Mouse (Mus musculus) embryonic facial prominence, embryonic 11.5 days (tissue): ENCODE data around the gene Saa3. TPM values are rescaled to one million over a fixed set of nuclear protein-coding genes. Genes with fewer than 3 reads are reported as not detected.

Experiments
- ATAC-seq: fragments of 200-750 bp; cut with Nextera tagmentation; replicated peaks from 2 replicates; pipeline ENCODE4 v1.8.0; 2017; ENCODE audit warnings: low read depth; ENCODE audit not compliant: insufficient number of reproducible peaks, low FRiP score, low TSS enrichment
- DNase-seq: peaks from one replicate; pipeline ENCODE4 v3.0.0-alpha.2; 2015; ENCODE audit warnings: low spot score
- H3K27ac ChIP-seq: fragments of 300-500 bp; sonication (generic); replicated peaks from 2 replicates; pipeline ENCODE4 v1.5.1; 2014; ENCODE audit warnings: mild to moderate bottlenecking, low read depth, low read length, control low read depth
- H3K27me3 ChIP-seq: fragments of 300-500 bp; sonication (generic); 2 replicates; pipeline ENCODE4 v1.6.1; 2014; ENCODE audit warnings: mild to moderate bottlenecking, low read length, moderate library complexity, mixed read lengths; ENCODE audit not compliant: control insufficient read depth, insufficient read depth
- H3K36me3 ChIP-seq: fragments of 300-500 bp; sonication (generic); replicated peaks from 2 replicates; pipeline ENCODE4 v1.6.1; 2014; ENCODE audit warnings: low read depth, mild to moderate bottlenecking, low read length, moderate library complexity, mixed read lengths; ENCODE audit not compliant: control insufficient read depth, insufficient read depth
- H3K4me1 ChIP-seq: fragments of 300-500 bp; sonication (generic); 2 replicates; pipeline ENCODE4 v1.6.1; 2014; ENCODE audit warnings: low read length, mixed read lengths; ENCODE audit not compliant: control insufficient read depth, insufficient read depth
- H3K4me2 ChIP-seq: fragments of 300-500 bp; sonication (generic); 2 replicates; pipeline ENCODE4 v1.6.1; 2014; ENCODE audit warnings: low read depth, mild to moderate bottlenecking, control low read depth, low read length, moderate library complexity
- H3K4me3 ChIP-seq: fragments of 300-500 bp; sonication (generic); 2 replicates; pipeline ENCODE4 v1.5.1; 2014; ENCODE audit warnings: low read depth, low read length, control low read depth
- H3K9ac ChIP-seq: fragments of 300-500 bp; sonication (generic); replicated peaks from 2 replicates; pipeline ENCODE4 v1.6.1; 2014; ENCODE audit warnings: mild to moderate bottlenecking, control low read depth, low read length
- H3K9me3 ChIP-seq: fragments of 300-500 bp; sonication (generic); replicated peaks from 2 replicates; pipeline ENCODE4 v1.6.1; 2016; ENCODE audit warnings: mild to moderate bottlenecking, low read length, inconsistent platforms, mixed read lengths; ENCODE audit not compliant: control insufficient read depth
- WGBS: fragments of 180-500 bp; shearing (Covaris S2); extraction: QIAGEN DNeasy Blood & Tissue Kit; methylation state at CpG from one replicate; pipeline ENCODE4 v1.1.7; 2014; 5-methylcytosine and 5-hydroxymethylcytosine counted together
- polyA plus RNA-seq: library from polyadenylated mRNA; unstranded; fragments of >200 nt; fragmentation: Nextera tagmentation; extraction: Ambion mirVana; gene quantifications from 2 replicates; pipeline ENCODE4 v1.2.1, GENCODE M21; 2014

Saa3 gene
- polyA plus RNA-seq, 1 experiment from 2014 or later, result not detected

DNA sequence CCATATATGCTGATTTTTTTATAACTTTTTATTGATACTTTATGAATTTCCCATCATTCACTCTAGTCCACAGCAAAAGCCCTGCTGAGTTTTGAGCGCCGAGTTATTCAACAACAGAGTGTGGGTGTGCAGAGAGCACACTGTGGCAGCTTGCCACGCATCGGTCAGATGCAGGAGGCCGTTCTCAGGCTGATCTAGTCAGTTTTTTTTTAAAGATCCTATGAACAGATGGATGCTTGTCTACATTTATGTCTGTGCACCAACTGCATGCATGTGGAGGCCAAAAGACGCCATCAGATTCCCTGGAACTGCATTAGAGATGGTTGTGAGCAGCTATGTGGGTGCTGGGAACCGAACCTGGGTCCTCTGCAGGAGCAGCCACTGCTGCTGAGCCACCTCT lies 40.4 kb downstream of the Saa3 start:
- DNase-seq (no peak), ATAC-seq (no peak)
- WGBS, result 91% methylated on average over 7 of the region's 7 CpGs
- H3K27me3 ChIP-seq, result no peaks in the 10 kb centered on the region
- no peaks in the 10 kb centered on the region for H3K36me3 ChIP-seq
- no peak overlapping the region for H3K4me3 ChIP-seq
- H3K27ac ChIP-seq, result no peak overlapping the region
- no peak overlapping the region for H3K4me2 ChIP-seq
- no peaks in the 10 kb centered on the region for H3K9me3 ChIP-seq
- no peak overlapping the region for H3K9ac ChIP-seq
- H3K4me1 ChIP-seq, result no peaks in the 10 kb centered on the region; the same call in 1 of the 2 replicates

DNA sequence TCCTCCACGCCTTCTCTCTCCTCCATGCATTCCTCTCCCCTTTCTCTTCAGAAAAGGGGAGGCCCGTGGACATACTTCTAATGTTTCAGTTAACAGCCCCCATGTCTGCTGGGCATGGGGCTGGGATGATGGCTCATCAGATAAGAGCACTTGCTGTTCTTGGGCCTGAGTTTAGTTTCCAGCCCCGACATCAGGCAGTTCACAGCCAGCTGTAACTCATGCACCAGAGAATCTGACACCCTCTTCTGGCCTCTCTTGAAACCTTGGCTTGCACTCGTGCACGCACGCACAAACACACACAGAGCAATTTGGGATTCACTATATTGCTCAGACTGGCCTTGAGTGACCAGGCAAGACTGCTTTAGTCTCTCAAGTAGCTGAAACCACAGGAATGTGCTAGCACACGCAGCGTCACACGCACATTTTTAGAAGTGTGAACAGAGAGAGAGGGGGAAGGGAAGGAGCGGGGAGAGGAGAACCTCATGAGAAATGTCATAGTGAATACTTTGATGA lies 43.3 kb downstream of the Saa3 start, which contains the start of gene Tph1:
Gene Tph1, minus strand, starts transcription at position 378 of the 513 bp plus-strand sequence.
- H3K4me3 ChIP-seq, result no peak within 1 kb of the TSS
- DNase-seq (no peak), ATAC-seq (no peak)
- no peaks in the 10 kb centered on the region for H3K36me3 ChIP-seq
- H3K9ac ChIP-seq, result no peak within 1 kb of the TSS
- no peak within 1 kb of the TSS for H3K4me2 ChIP-seq
- H3K27ac ChIP-seq, result no peak within 1 kb of the TSS
- WGBS, result 52% methylated on average over 10 of the region's 10 CpGs
- no peaks in the 10 kb centered on the region; the same call in 1 of the 2 replicates for H3K4me1 ChIP-seq
- H3K9me3 ChIP-seq, result no peaks in the 10 kb centered on the region
- H3K27me3 ChIP-seq, result no peaks in the 10 kb centered on the region

DNA sequence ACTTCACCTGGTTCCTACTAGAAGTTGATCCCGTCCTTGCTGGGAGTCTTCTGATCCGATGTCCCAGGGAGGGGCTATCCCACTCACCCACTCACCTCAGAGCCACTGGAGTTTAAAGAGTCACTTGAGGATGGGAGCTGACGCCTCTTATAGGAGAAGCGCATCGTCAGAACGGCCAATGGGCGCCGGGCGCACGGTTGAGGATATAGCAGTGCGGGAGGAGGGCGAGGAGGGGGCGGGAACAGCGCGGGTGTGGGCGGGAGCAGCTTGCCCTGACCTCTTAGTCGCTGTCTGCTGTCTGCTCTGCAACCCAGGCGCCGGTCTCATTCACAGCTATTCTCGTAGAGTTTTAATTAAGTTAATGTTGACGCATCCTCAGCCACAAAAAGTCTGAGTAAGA lies 48.2 kb downstream of the Saa3 start:
- no peaks in the 10 kb centered on the region; the same call in 1 of the 2 replicates for H3K4me1 ChIP-seq
- peak; percentile 55 for DNase-seq
- H3K9ac ChIP-seq, result no peak overlapping the region
- no peak; the same call in 1 of the 2 replicates for ATAC-seq
- H3K36me3 ChIP-seq, result no peaks in the 10 kb centered on the region
- H3K27me3 ChIP-seq, result no peaks in the 10 kb centered on the region
- 1% methylated on average over 21 of the region's 21 CpGs for WGBS
- no peak overlapping the region for H3K27ac ChIP-seq
- H3K4me3 ChIP-seq, result no peak overlapping the region
- peak overlapping the region; percentile 39 for H3K4me2 ChIP-seq
- no peaks in the 10 kb centered on the region for H3K9me3 ChIP-seq

DNA sequence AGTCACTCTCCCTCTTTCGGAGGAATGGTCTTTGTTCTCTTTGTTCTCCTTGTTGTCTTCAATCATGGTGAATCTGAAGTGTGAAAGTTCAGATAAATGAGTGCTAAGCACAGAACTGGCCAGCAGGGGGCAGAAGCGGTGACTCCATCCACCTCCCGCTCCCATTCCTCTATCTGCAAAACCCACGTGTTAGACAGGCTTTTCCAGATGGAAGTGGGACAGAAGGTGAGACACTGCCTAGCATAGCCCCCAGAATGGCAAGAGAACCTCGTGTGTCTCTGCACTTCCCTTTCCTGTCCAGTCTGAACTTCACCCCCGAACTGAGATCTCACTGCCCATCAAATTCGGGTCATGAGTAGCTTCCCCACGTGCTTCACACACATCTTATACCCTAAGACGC lies 50.3 kb downstream of the Saa3 start:
- no peaks in the 10 kb centered on the region for H3K27me3 ChIP-seq

More for the DNA sequence above, 50.3 kb downstream of the Saa3 start:
- H3K4me1 ChIP-seq, result no peaks in the 10 kb centered on the region
- no peak overlapping the region for H3K9ac ChIP-seq
- no peak overlapping the region for H3K4me3 ChIP-seq
- no peak overlapping the region for H3K4me2 ChIP-seq
- ATAC-seq (no peak), DNase-seq (peak; percentile 59)
- 37% methylated on average over 9 of the region's 9 CpGs for WGBS
- no peak overlapping the region for H3K27ac ChIP-seq
- no peaks in the 10 kb centered on the region for H3K36me3 ChIP-seq
- no peaks in the 10 kb centered on the region for H3K9me3 ChIP-seq

Other genes starting within 250 kb of the Saa3 start
- gene Sergef, start 75.9 kb downstream of the Saa3 start, polyA plus RNA-seq, result 10.8 and 11.6 TPM in 2 replicates
- 0.29 and 0.66 TPM in 2 replicates for gene Tph1, start 43.2 kb downstream of the Saa3 start, polyA plus RNA-seq
- gene Saal1, start 5.0 kb downstream of the Saa3 start, polyA plus RNA-seq, result 45.6 and 51.7 TPM in 2 replicates
- not detected in 2 replicates for gene Saa4, start 16.9 kb upstream of the Saa3 start, polyA plus RNA-seq
- gene Saa1, start 27.3 kb upstream of the Saa3 start, polyA plus RNA-seq, result 0.67 and 0.89 TPM in 2 replicates
- gene Saa2, start 36.1 kb upstream of the Saa3 start, polyA plus RNA-seq, result 1.4 and 1.6 TPM in 2 replicates
- 14.8 and 18.8 TPM in 2 replicates for gene Hps5, start 80.4 kb upstream of the Saa3 start, polyA plus RNA-seq
- gene Gtf2h1, start 80.4 kb upstream of the Saa3 start, polyA plus RNA-seq, result 60.2 and 64.0 TPM in 2 replicates
- gene Ldha, start 125.8 kb upstream of the Saa3 start, polyA plus RNA-seq, result 1,561 and 1,765 TPM in 2 replicates
- gene Ldhc, start 145.5 kb upstream of the Saa3 start, polyA plus RNA-seq, result 0.26 TPM in 1 of 2 replicates, not detected in the other
- gene Tsg101, start 204.3 kb upstream of the Saa3 start, polyA plus RNA-seq, result 306 and 341 TPM in 2 replicates
- gene Uevld, start 242.8 kb upstream of the Saa3 start, polyA plus RNA-seq, result 13.1 and 14.8 TPM in 2 replicates